Mouse (Mus musculus) G1E-ER4 (cell line): Measurements from ENCODE around the gene Ccer2. TPM values are rescaled to one million over a fixed set of nuclear protein-coding genes. Genes with fewer than 3 reads are reported as not detected.

Source experiments
- GATA1 ChIP-seq: IDR thresholded peaks from one replicate; pipeline ENCODE4 v1.8.0; 2012; ENCODE audit warnings: low read length, inconsistent platforms
- polyA plus RNA-seq: library from polyadenylated mRNA; stranded (reverse); fragments of >175 nt; gene quantifications from 2 replicates; pipeline ENCODE4 v1.2.3, GENCODE M21; 2012

The Ccer2 gene
- polyA plus RNA-seq, 1 experiment: 0.10 TPM

DNA sequence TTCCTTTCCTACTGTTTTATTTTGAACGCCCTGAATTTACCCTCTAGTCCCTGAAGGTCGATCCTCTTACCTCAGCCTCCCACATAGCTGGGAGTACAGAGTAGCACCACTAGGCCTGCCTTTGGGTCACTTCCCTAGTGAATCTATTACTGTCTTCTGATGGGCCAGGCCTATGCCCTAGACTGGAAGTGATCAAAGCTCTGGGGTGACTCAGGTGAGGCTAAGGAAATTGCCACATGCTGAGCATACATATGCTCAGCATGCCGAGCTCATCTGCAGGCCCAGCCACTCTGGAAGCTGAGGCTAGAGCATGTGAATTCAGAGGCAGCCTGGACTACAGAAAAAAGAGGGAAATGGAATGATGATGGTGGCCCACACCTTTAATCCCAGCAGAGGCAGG, 17.2 kb downstream of the Ccer2 start:
- no peak for TF ChIP-seq GATA1

- TF ChIP-seq GATA1: no peak
Observed at GRCm38 (mm10) chr7:28774164-28774563, 18.2 kb downstream of the Ccer2 start.

- TF ChIP-seq GATA1: no peak
Observed at GRCm38 (mm10) chr7:28775129-28775528, 19.2 kb downstream of the Ccer2 start.

GRCm38 (mm10) chr7:28778825-28779224, 22.9 kb downstream of the Ccer2 start:
- TF ChIP-seq GATA1: no peak

GRCm38 (mm10) chr7:28780067-28780658, 24.2 kb downstream of the Ccer2 start:
- no peak for TF ChIP-seq GATA1

DNA sequence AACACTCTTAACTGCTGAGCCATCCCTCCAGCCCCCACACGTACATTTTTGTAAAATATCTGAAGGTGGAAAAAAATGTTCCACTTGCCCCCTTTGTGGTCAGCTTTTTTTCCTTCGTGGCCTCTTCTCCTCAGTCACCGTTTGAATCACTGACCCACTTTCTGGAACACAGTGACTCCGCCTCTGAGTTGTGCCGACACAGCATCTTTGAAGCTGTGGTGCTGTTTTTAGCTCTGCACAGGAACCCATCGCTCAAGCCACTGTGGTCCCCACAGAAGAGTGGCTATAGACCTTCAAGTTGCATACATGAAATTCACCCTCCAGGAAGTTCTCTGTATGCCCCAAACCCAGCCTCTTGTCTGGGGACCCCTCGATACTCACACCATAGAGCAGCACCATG, 24.9 kb downstream of the Ccer2 start:
- no peak for TF ChIP-seq GATA1

- TF ChIP-seq GATA1: no peak
Observed at GRCm38 (mm10) chr7:28781261-28781663, 25.3 kb downstream of the Ccer2 start.

DNA sequence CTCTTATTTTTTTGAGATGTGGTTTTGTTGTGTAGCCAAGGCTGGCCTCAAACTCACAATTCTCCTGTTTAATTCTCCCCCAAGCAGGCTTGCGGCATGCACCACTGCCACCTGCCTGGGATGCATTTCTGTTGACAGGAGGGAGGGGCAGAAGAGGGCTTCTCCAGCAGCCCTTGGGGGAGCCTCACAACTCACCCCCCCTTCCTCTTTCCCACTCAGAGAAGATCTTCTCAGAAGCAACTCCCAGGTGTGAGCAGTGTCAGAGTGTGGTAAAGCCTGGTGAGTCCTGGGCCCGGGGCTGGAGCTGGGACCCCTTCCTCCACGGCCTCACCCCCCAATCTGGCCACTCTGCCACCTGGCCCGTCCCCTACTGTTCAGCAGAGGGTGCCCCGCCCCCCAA, 29.2 kb downstream of the Ccer2 start:
- no peak for TF ChIP-seq GATA1

DNA sequence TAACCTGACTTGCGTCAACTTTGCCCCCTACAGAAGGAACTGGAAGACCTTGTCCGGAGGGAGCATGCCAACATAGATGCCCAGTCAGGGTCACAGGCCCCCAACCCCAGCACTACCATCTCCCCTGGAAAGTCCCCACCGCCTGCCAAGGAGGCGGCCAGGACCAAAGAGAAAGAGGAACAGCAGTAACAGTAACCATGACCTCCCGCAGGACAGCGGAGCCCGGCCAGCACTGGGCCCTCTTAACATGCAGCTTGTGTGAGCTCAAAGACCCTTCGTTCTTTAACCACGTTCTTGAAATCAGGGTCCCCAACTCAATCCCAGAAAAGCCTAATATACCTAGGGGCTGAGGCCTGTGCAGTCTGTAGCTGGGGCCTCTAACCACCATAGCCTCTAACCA, 31.9 kb downstream of the Ccer2 start:
- TF ChIP-seq GATA1: no peak

GRCm38 (mm10) chr7:28788307-28789195, 32.6 kb downstream of the Ccer2 start, which contains the start of gene Rinl:
Gene Rinl, plus strand, starts transcription at chr7:28788969.
- no peak for TF ChIP-seq GATA1

DNA sequence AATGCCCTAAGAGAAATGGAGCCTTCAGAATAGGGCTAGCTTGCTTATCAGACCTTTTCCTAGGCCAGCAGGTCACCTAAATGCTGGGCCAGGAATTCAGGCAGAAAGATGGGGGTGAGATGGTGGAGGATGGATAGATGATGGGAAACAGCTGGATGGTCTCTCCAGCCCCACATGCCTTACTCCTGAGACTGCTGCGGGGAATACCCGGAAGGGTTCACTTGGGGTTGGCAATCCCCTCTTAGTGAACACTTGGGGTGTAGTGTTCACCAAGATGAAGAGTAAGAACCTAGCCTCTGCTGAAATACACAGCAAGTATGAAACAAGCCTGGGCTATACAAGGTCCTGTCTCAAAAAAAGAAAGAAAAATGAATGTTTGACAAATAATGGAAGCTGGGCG, 33.3 kb downstream of the Ccer2 start:
- TF ChIP-seq GATA1: no peak

- no peak for TF ChIP-seq GATA1
Observed at GRCm38 (mm10) chr7:28790066-28790806, 34.3 kb downstream of the Ccer2 start.

- no peak for TF ChIP-seq GATA1
Observed at GRCm38 (mm10) chr7:28791706-28792105, 35.7 kb downstream of the Ccer2 start.

DNA sequence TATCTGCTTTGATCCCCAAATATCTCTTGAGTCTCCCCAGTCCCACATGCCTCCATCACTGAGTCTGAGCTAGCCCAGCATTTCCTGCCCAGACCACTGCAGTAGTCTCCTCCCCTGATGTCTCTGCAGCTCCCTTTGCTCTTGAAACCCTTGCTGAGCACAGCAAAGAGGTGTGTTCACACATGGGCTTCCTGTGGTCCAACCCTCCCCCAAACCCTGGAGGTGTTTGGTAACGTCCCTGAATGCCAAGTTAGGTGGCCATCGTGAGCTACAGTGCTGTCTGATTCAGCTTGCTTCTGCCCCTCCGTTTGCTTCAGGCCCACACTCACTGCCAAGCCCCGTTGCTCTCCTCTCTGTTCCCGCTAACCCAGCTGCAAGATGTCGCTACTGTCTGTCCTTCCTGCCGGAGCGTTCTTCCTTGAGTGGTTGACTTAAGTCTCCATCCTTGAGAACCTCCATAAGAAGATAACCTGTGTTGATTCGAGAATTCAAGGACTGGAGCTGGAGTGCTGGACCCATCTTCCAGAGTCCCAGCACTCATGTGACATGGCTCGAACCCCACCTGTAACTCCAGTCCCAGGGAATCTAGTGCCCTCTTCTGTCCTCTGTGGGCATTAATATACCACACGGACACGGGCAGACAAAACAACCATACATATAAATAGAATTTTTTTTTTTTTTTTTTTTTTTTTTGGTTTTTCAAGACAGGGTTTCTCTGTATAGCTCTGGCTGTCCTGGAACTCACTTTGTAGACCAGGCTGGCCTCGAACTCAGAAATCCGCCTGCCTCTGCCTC, 36.6 kb downstream of the Ccer2 start:
- TF ChIP-seq GATA1: no peak

- no peak for TF ChIP-seq GATA1
Observed at GRCm38 (mm10) chr7:28793834-28794233, 37.9 kb downstream of the Ccer2 start.

GRCm38 (mm10) chr7:28794496-28794895, 38.5 kb downstream of the Ccer2 start:
- TF ChIP-seq GATA1: no peak
